Mouse (Mus musculus) testis, adult 2 months (tissue): ENCODE results near the gene Gatad2a.

Experiments
- CTCF ChIP-seq: fragments of 200-500 bp; IDR thresholded peaks from 2 replicates; pipeline ENCODE4 v1.5.1; 2012; ENCODE audit warnings: low read depth, mild to moderate bottlenecking, inconsistent platforms, low read length, moderate library complexity; ENCODE audit not compliant: control insufficient read depth, insufficient read depth, insufficient replicate concordance
- POLR2A ChIP-seq: fragments of 200-500 bp; IDR thresholded peaks from 2 replicates; pipeline ENCODE4 v1.6.1; 2012; ENCODE audit warnings: low read depth, mild to moderate bottlenecking, inconsistent platforms, low read length, moderate library complexity; ENCODE audit not compliant: control insufficient read depth

DNA sequence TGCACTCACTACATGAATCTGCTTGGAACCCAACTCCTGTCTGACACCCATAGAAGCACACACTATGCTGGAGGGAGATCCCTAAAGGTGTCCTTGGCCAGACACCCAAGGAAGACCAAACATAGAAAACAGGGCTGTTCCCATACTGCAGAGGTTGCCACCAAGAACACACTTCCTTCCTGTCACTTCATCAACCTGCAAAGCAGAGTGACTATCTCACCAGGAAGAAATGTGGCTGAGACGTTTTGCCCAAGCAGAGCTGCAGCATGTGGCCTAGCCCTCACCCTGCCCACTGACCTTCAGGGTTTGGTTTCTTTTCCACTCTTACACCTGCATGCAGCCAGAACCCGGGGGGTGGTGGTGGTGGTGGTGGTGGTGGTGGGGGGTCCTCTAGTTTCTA lies 62.4 kb downstream of the Gatad2a start:
- no peak for TF ChIP-seq POLR2A
- TF ChIP-seq CTCF: no peak
